Mouse (Mus musculus): ENCODE measurements around the gene Epn2.

GRCm38 (mm10) chr11:61577991-61578390, 1.5 kb downstream of the Epn2 start:
- TF ChIP-seq CTCF (IDR thresholded peaks at IDR 0.05; ENCODE audit: low read depth, low read length) (no peak), EP300 (IDR thresholded peaks at IDR 0.05; ENCODE audit: insufficient read depth, low read depth, low read length) (no peak)

Measured in ES-Bruce4 (cell line).